17 mouse cellular contexts compared by ENCODE assay signal in the genomic region with DNA sequence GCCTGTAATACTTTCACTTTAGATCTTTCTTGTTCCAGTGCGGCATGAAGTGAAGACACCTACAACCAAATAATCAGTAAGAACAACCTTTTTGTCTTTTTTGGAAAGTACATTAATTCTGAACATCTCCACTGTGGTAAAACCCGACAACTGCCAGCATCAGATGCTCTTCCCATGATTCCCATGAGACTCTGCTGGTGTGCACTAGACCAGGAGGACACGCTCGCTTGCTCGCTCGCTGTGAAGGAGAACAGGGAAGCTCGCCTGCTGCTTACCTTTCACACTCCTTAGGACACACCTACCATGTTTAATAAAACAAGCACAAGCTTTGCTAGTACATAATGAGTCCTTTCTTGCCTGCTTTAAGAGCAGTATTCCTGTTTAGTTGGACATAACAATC.
"Had no signal": no experiment of that assay in that cellular context is flagged by ENCODE, and none has a peak within 500 bp of the region (broad histone marks: within the 10 kb centered on the region; RNA-seq: fewer than 3 reads in every experiment).

No protein-coding gene starts in this region.

- H3K4me1 ChIP-seq: liver, embryonic 13.5 days; liver, embryonic 15.5 days; lung, embryonic 15.5 days; midbrain, embryonic 15.5 days; neural tube, embryonic 12.5 days had no signal

- H3K9me3 ChIP-seq: liver, embryonic 13.5 days; liver, embryonic 15.5 days; lung, embryonic 15.5 days; megakaryocyte, embryonic 14.5 days; midbrain, embryonic 15.5 days; neural tube, embryonic 12.5 days had no signal

- ATAC-seq: liver, postnatal 0 days; lung, postnatal 0 days; midbrain, embryonic 15.5 days had no signal

- DNase-seq: liver, embryonic 13.5 days; liver, postnatal 0 days; lung, adult 2 months; lung, postnatal 14 days; lung, postnatal 36 days; right cerebral cortex, postnatal 14 days; thymus, adult 18-20 months; thymus, postnatal 14 days; thymus, postnatal 36 days had no signal

- H3K4me2 ChIP-seq: liver, embryonic 13.5 days; liver, embryonic 15.5 days; lung, embryonic 15.5 days; midbrain, embryonic 11.5 days; midbrain, embryonic 15.5 days; neural tube, embryonic 12.5 days had no signal

- H3K4me3 ChIP-seq: liver, embryonic 13.5 days; liver, embryonic 15.5 days; lung, embryonic 15.5 days; megakaryocyte, embryonic 14.5 days; midbrain, embryonic 15.5 days; neural tube, embryonic 12.5 days had no signal

- H3K27ac ChIP-seq: liver, embryonic 13.5 days; liver, embryonic 15.5 days; lung, embryonic 15.5 days; macrophage; midbrain, embryonic 15.5 days; neural tube, embryonic 12.5 days had no signal

- H3K27me3 ChIP-seq: liver, embryonic 13.5 days; liver, embryonic 15.5 days; lung, embryonic 15.5 days; midbrain, embryonic 15.5 days; neural tube, embryonic 12.5 days had no signal

- H3K36me3 ChIP-seq: liver, embryonic 13.5 days; liver, embryonic 15.5 days; lung, embryonic 15.5 days had no signal

- H3K9ac ChIP-seq: liver, embryonic 13.5 days; liver, embryonic 15.5 days; liver, postnatal 0 days; lung, embryonic 15.5 days; midbrain, embryonic 15.5 days; neural tube, embryonic 12.5 days had no signal
